Mouse (Mus musculus) layer of hippocampus, postnatal 14 days (tissue): ENCODE measurements around the gene Rsf1. TPM values are rescaled to one million over a fixed set of nuclear protein-coding genes. Genes with fewer than 3 reads are reported as not detected.

ENCODE experiments used
- DNase-seq, 2 experiments: peaks; one replicate each; pipeline ENCODE4 v3.0.0; 2021 to 2022; ENCODE audit warnings: low spot score in 2 of 2, mixed read lengths in 1 of 2
- total RNA-seq, 2 experiments: library from RNA; stranded (reverse); gene quantifications; 2 replicates each; pipeline ENCODE4 v1.2.3; 2021

Gene Rsf1
- total RNA-seq, 2 experiments from 2014 or later = 43.5 to 45.3 TPM

GRCm38 (mm10) chr7:97723646-97724538, 144.2 kb downstream of the Rsf1 start:
- no peak for DNase-seq

- DNase-seq = no peak
These were observed 145.7 kb downstream of the Rsf1 start for GRCm38 (mm10) chr7:97725401-97725800.

GRCm38 (mm10) chr7:97726080-97726479, 146.4 kb downstream of the Rsf1 start:
- no peak for DNase-seq

GRCm38 (mm10) chr7:97726778-97727177, 147.1 kb downstream of the Rsf1 start:
- DNase-seq = no peak

- DNase-seq = no peak
These were observed 149.3 kb downstream of the Rsf1 start for GRCm38 (mm10) chr7:97728666-97729614.

GRCm38 (mm10) chr7:97730427-97730826, 150.7 kb downstream of the Rsf1 start:
- DNase-seq = no peak

- DNase-seq = no peak
These were observed 153.9 kb downstream of the Rsf1 start for GRCm38 (mm10) chr7:97733606-97734005.

- no peak for DNase-seq
These were observed 155.3 kb downstream of the Rsf1 start for GRCm38 (mm10) chr7:97735021-97735420.

GRCm38 (mm10) chr7:97735886-97736420, 156.3 kb downstream of the Rsf1 start:
- no peak for DNase-seq

- DNase-seq = no peak
These were observed 157.6 kb downstream of the Rsf1 start for GRCm38 (mm10) chr7:97737256-97737637.

GRCm38 (mm10) chr7:97737638-97738456, 158.2 kb downstream of the Rsf1 start, which contains the start of gene Aqp11:
Gene Aqp11, minus strand, starts transcription at chr7:97738289.
- DNase-seq = peak; percentile 70 to 71

GRCm38 (mm10) chr7:97740948-97741347, 161.3 kb downstream of the Rsf1 start:
- DNase-seq = no peak

GRCm38 (mm10) chr7:97741756-97742291, 162.1 kb downstream of the Rsf1 start:
- DNase-seq = no peak

Other genes starting within 250 kb of the Rsf1 start
- 10 to 100 TPM; 11.9 to 12.4 TPM for gene Usp35, start 247.9 kb upstream of the Rsf1 start, total RNA-seq
- gene Kctd21, start 247.6 kb upstream of the Rsf1 start, total RNA-seq = 10 to 100 TPM in 1 of 2 experiments, 1 to 10 TPM in 1; 8.9 to 11.5 TPM
- gene Alg8, start 208.3 kb upstream of the Rsf1 start, total RNA-seq = 10 to 100 TPM; 11.4 TPM
- 100 to 1,000 TPM; 267 TPM for gene Ndufc2, start 179.9 kb upstream of the Rsf1 start, total RNA-seq
- gene Thrsp, start 162.2 kb upstream of the Rsf1 start, total RNA-seq = 10 to 100 TPM; 29.1 to 31.5 TPM
- 1 to 10 TPM; 2.3 to 3.6 TPM for gene Kctd14, start 128.6 kb upstream of the Rsf1 start, total RNA-seq
- 10 to 100 TPM; 31.4 to 33.1 TPM for gene Ints4, start 98.9 kb upstream of the Rsf1 start, total RNA-seq
- gene Aamdc, start 392 bp upstream of the Rsf1 start, total RNA-seq = 10 to 100 TPM; 43.7 to 44.5 TPM
- 10 to 100 TPM; 73.5 to 76.9 TPM for gene Clns1a, start 116.7 kb downstream of the Rsf1 start, total RNA-seq
- gene Aqp11, start 158.4 kb downstream of the Rsf1 start, total RNA-seq = 10 to 100 TPM; 44.5 to 48.3 TPM
- 100 to 1,000 TPM; 170 to 195 TPM for gene Pak1, start 208.7 kb downstream of the Rsf1 start, total RNA-seq